Mouse (Mus musculus) thymus, adult 2 months (tissue): ENCODE measurements around the gene Tmem203. TPM values are rescaled to one million over a fixed set of nuclear protein-coding genes. Genes with fewer than 3 reads are reported as not detected.

ENCODE experiments used
- DNase-seq: peaks from one replicate; pipeline ENCODE4 v3.0.0; 2021
- H3K27ac ChIP-seq: fragments of 200-500 bp; 2 replicates; pipeline ENCODE4 v1.5.1; 2012; ENCODE audit warnings: low read length, control low read depth; ENCODE audit not compliant: control insufficient read depth, insufficient read depth
- H3K27me3 ChIP-seq: fragments of 200-500 bp; 2 replicates; pipeline ENCODE4 v1.6.1; 2012; ENCODE audit warnings: mild to moderate bottlenecking, low read length, moderate library complexity, mixed read lengths; ENCODE audit not compliant: control insufficient read depth, insufficient read depth
- H3K36me3 ChIP-seq: fragments of 200-500 bp; 2 replicates; pipeline ENCODE4 v1.6.1; 2012; ENCODE audit warnings: mild to moderate bottlenecking, low read length, moderate library complexity; ENCODE audit not compliant: control insufficient read depth, insufficient read depth
- H3K4me1 ChIP-seq: fragments of 200-500 bp; replicated peaks from 2 replicates; pipeline ENCODE4 v1.6.1; 2012; ENCODE audit warnings: low read length; ENCODE audit not compliant: control insufficient read depth, insufficient read depth
- H3K4me3 ChIP-seq: fragments of 200-500 bp; 2 replicates; pipeline ENCODE4 v1.5.1; 2012; ENCODE audit warnings: mild to moderate bottlenecking, low read length, control low read depth, moderate library complexity; ENCODE audit not compliant: control insufficient read depth, insufficient read depth
- CTCF ChIP-seq: fragments of 200-500 bp; IDR thresholded peaks from 2 replicates; pipeline ENCODE4 v1.5.1; 2012; ENCODE audit warnings: mild to moderate bottlenecking, control low read depth, low read length, moderate library complexity, borderline replicate concordance; ENCODE audit not compliant: control insufficient read depth, poor library complexity, insufficient read depth; ENCODE audit errors: extremely low read depth
- POLR2A ChIP-seq: fragments of 200-500 bp; IDR thresholded peaks from 2 replicates; pipeline ENCODE4 v1.6.1; 2012; ENCODE audit warnings: mild to moderate bottlenecking, low read length, control low read depth, moderate library complexity; ENCODE audit not compliant: control insufficient read depth, poor library complexity, insufficient read depth; ENCODE audit errors: extremely low read depth
- WGBS: fragments of 180-500 bp; shearing (Covaris S2); methylation state at CpG from one replicate; pipeline ENCODE4 v1.1.7; 2018; 5-methylcytosine and 5-hydroxymethylcytosine counted together
- polyA plus RNA-seq: library from polyadenylated mRNA; depleted of rRNA; stranded (reverse); fragments of >200 nt; gene quantifications from 2 replicates; pipeline ENCODE4 v1.2.3, GENCODE M21; 2012

The Tmem203 gene
- polyA plus RNA-seq, 1 experiment = 66.1 TPM

DNA sequence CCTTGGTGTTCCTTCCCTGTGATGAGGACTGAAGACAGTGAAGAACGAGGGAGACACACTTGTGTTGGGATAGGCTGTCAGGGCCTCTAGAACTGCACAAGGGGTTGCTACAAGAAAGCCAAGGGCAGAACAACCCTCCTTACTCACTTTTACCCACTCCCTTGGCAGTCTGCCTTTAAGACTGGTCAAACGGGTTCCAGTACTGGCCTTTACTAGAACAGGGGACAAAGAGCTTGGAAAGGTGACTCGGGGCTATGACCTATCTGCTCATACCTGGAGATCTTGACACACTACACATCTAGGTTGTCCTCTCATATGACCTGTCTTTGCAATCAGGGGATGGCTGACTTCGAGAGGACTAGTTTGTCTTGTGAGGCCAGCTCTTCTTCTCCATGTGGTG, 17.7 kb upstream of the Tmem203 start:
- H3K36me3 ChIP-seq = no peaks in the 10 kb centered on the region
- peaks cover 10% of the 10 kb centered on the region for H3K27me3 ChIP-seq
- H3K27ac ChIP-seq = no peak overlapping the region
- H3K4me3 ChIP-seq = no peak overlapping the region
- TF ChIP-seq CTCF (no peak), POLR2A (no peak)
- H3K4me1 ChIP-seq = peaks cover 20% of the 10 kb centered on the region
- 79% methylated on average over 4 of the region's 4 CpGs for WGBS
- DNase-seq = no peak

DNA sequence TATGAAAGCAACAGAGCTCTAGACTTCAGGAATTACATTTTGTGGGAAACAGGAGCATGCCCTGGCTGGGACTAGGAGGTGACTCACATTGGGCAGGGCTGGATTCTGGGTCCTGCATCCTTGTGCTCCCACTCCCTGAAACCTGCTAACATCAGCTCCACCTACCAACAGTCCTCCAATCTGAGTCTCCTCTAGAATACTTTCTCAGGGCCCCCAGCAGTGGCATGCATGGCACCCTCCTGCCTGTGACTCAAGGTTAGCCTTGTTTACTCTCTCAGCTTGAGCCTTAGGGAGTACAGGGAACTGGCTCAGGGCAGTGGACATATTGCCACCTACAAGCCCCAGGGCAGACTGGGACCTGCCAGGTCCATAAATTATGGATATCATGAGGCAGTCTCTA, 17.1 kb upstream of the Tmem203 start:
- Histone ChIP-seq H3K27ac (no peak overlapping the region), H3K27me3 (peaks cover 12% of the 10 kb centered on the region), H3K4me3 (no peak overlapping the region), H3K36me3 (no peaks in the 10 kb centered on the region), H3K4me1 (peaks cover 20% of the 10 kb centered on the region)
- TF ChIP-seq CTCF (no peak), POLR2A (no peak)
- no peak for DNase-seq

DNA sequence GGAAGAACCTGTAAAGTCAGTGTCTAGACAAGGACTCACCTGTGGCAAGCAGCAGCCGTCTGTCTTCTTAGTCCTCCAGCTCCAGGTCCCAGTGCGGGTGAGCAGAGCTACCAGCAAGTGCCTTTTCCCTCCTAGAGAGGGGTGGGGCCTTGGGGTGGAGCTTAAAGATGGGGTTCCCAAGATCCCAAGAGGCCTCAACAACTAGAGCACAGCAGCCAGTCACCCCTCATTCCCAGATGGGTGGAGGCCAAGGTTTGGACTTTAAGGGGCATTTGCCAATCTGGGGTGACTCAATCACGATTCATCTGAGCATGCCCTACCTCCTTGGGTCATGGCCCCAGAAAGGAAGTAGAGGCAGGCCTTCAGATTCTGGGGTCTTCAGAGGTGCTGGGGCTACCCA, 15.5 kb upstream of the Tmem203 start:
- peaks cover 12% of the 10 kb centered on the region for H3K27me3 ChIP-seq

DNA sequence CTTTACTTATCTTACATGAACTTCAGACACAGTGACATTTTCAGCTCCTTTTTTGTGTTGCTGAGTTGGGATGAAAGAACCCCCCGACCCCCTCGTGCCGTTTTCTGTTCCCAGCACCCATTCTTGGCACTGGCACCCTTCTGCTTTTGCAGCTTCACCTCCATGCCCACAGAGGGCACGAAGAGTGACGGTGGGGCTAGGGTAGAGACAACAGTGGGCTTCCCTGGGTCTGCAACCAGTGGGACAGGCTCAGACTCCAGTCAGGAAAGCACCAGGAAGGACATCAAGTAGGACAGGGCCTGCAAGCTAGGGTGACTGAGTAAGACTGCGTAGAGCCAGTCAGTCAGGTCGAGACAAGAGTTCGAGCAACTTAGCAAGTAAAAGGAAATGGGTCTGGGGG, 14.9 kb upstream of the Tmem203 start:
- no peak for DNase-seq
- Histone ChIP-seq H3K36me3 (no peaks in the 10 kb centered on the region), H3K4me1 (peaks cover 20% of the 10 kb centered on the region), H3K27ac (no peak overlapping the region), H3K27me3 (peaks cover 12% of the 10 kb centered on the region), H3K4me3 (no peak overlapping the region)
- TF ChIP-seq CTCF (no peak), POLR2A (no peak)
- 73% methylated on average over 8 of the region's 8 CpGs for WGBS

More for the DNA sequence above, 15.5 kb upstream of the Tmem203 start:
- Histone ChIP-seq H3K4me3 (no peak overlapping the region), H3K4me1 (peaks cover 20% of the 10 kb centered on the region), H3K36me3 (no peaks in the 10 kb centered on the region), H3K27ac (no peak overlapping the region)
- no peak for DNase-seq
- TF ChIP-seq CTCF (no peak), POLR2A (no peak)
- 90% methylated on average over 3 of the region's 3 CpGs for WGBS

DNA sequence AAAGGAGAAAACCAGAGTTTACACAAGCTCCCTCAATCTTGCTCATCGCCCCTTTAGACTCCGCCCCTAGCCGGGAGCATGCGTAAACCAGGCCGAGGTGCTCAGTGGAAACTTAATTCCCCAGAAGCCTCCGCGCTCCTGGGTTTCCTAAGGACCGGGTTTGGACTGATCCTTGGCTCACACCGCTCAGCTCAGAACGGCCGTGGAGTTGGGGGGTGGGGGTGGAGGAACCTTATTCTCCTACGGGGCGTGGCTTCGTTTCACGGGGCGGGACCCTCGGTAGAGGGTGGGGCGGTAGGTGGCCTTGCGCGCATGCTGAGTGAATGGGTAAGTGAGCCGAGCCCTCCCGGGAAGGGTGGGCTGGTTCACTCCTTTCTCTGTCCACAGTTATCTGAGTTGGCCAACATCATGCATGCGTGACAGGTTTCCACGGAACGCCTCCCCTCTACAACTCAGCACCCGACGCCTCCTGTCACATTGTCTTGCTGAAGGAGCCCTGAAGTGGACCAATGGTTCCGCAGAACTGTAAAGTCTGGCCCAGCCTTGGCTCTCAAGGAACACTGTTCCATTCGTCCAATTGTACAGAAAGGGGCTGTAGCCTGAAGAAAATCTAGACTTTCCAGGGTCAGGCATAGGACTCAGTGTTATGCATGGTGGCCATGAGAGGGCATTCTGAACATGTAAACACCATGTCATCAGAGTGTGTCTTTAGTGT, 14.4 kb upstream of the Tmem203 start:
- TF ChIP-seq CTCF (no peak), POLR2A (0 out of 2 replicates have a peak, but pooled peaks have one; percentile 18)
- Histone ChIP-seq H3K27me3 (peaks cover 12% of the 10 kb centered on the region), H3K27ac (no peak overlapping the region), H3K36me3 (no peaks in the 10 kb centered on the region), H3K4me1 (peaks cover 20% of the 10 kb centered on the region), H3K4me3 (peak overlapping the region; percentile 52)
- WGBS = 3% methylated on average over 29 of the region's 29 CpGs
- peak; percentile 42 for DNase-seq

DNA sequence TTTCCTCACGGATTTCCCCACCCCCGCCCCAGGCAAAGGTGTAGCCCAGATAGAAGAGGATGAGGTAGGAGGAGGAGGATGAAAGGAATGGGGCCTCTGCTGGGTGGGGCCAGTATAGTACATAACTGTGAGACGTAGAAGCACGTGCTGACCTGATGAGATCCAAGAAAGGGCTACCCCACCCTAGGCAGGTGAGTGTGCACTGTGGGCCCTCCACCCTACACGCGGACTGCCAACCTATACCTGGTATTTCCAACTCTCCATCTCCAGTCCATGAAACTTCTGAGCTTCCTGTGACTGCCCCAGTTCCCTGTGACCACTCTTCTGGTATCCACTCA, 13.8 kb upstream of the Tmem203 start:
- 34% methylated on average over 6 of the region's 6 CpGs for WGBS
- Histone ChIP-seq H3K27ac (no peak overlapping the region), H3K4me1 (peaks cover 20% of the 10 kb centered on the region), H3K36me3 (no peaks in the 10 kb centered on the region), H3K27me3 (peaks cover 12% of the 10 kb centered on the region), H3K4me3 (no peak overlapping the region)
- DNase-seq = no peak
- TF ChIP-seq POLR2A (no peak), CTCF (no peak)

DNA sequence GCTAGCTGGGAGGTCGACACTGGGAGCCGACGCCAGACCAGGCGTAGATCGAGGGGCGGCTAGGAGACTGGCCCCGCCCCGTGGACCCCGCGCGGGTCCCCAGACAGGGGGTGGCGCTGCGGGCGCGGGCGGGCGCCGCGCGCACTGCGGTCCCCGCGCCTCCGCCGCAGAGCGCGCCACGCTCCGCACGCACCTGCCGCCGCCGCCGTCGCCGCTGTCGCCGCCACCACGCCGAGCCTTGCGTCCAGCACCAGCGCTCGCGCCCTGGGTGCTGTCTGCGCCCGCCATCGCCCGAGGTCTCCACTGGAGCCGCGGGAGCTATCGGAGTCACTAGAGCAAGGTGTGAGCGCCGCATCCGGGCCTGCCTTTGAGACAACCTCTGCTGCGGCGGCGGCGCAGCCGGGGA, 13.1 kb upstream of the Tmem203 start, which contains the start of the genes Rnf208 and Cysrt1:
Rnf208 (plus strand) TSS at position 155 of the 406 bp plus-strand sequence.
Cysrt1 (minus strand) TSS at position 352 of the 406 bp plus-strand sequence.
- Histone ChIP-seq H3K4me1 (peaks cover 20% of the 10 kb centered on the region), H3K27me3 (peaks cover 12% of the 10 kb centered on the region), H3K4me3 (peak within 1 kb of the TSS; percentile 42), H3K27ac (no peak within 1 kb of the TSS), H3K36me3 (no peaks in the 10 kb centered on the region)
- TF ChIP-seq POLR2A (no peak), CTCF (no peak)
- no peak for DNase-seq
- WGBS = under 1% methylated on average over 59 of the region's 59 CpGs
